Mouse (Mus musculus) ES-E14 (cell line): Measurements from ENCODE around the gene Cib2.

Source experiments
- HCFC1 ChIP-seq: IDR thresholded peaks from 2 replicates; pipeline ENCODE4 v1.6.1; 2012; ENCODE audit warnings: low read length, inconsistent platforms, borderline replicate concordance; ENCODE audit not compliant: insufficient read depth
- MAFK ChIP-seq: IDR thresholded peaks from 2 replicates; pipeline ENCODE4 v1.6.1; 2014; ENCODE audit warnings: mild to moderate bottlenecking, low read depth, low read length, inconsistent platforms; ENCODE audit not compliant: insufficient read depth

- no peak for TF ChIP-seq HCFC1
- no peak for TF ChIP-seq MAFK
Observed at GRCm38 (mm10) chr9:54549433-54549832, 10.6 kb downstream of the Cib2 start.
